Mouse (Mus musculus): ENCODE measurements at regions not wholly inside any gene's neighbourhood (a gene's known extent, or its start where the extent isn't known, plus 50 kb on each side); places are given as distances from the start of the nearest gene placed in this dataset. TPM values are rescaled to one million over a fixed set of nuclear protein-coding genes. Genes with fewer than 3 reads are reported as not detected.

DNA sequence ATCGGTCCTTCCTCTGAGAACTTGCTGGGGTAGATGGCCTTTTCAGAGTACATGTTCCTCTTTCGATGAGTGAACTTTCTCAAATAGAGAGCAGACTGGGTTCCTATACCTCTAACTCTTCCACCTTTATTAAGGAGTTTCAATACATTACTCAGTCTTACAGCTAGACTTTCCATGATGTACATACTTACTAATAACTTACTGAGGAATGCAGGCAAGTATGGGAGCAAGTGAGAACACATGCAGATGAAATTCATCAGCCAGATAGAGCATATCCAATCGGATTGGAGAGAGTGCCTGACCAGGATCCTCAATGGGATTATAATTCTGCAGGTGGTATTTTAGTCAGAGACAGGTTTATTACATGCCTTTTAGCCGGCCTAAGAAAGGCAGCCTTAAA, 292.2 kb upstream of the Large1 start:
- Histone ChIP-seq H3K27ac (ENCODE audit: low read length) (no peak overlapping the region), H3K4me3 (replicated peaks; ENCODE audit: low read length) (no peak overlapping the region), H3K9me3 (ENCODE audit: control insufficient read depth, low read length) (no peaks in the 10 kb centered on the region), H3K36me3 (ENCODE audit: control insufficient read depth, insufficient read depth) (no peaks in the 10 kb centered on the region), H3K4me2 (ENCODE audit: low read length) (no peak overlapping the region), H3K27me3 (replicated peaks; ENCODE audit: control insufficient read depth, insufficient read depth, low read length) (no peaks in the 10 kb centered on the region), H3K4me1 (replicated peaks; ENCODE audit: control insufficient read depth, insufficient read depth, low read length) (no peaks in the 10 kb centered on the region), H3K9ac (replicated peaks; ENCODE audit: low read depth, low read length) (no peak overlapping the region)
- WGBS: 86% methylated on average over 4 of the region's 4 CpGs
- no peak for ATAC-seq

DNA sequence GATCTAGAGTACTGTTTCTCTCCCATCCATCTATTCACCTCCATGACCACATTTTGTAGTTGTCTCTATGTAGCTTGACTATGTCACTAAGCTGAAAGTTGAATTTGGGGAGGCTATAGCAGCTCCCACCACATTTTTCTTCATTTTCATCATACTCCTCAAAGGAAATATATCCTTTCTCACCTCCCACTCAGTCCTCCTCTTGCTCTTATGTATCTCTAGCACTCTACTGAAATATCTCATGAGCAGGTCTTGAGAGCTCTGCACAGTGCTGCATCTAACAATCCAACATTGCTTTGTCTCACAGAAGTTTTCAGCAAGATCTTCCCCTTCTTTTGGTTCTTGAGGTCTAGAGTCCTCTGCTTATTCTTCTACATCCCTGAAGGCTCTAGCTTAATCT, 273.5 kb upstream of the Large1 start:
- Histone ChIP-seq H3K4me2 (ENCODE audit: low read length) (no peak overlapping the region), H3K9ac (replicated peaks; ENCODE audit: low read depth, low read length) (no peak overlapping the region), H3K36me3 (ENCODE audit: control insufficient read depth, insufficient read depth) (no peaks in the 10 kb centered on the region), H3K4me3 (replicated peaks; ENCODE audit: low read length) (no peak overlapping the region), H3K9me3 (ENCODE audit: control insufficient read depth, low read length) (no peaks in the 10 kb centered on the region), H3K27me3 (replicated peaks; ENCODE audit: control insufficient read depth, insufficient read depth, low read length) (no peaks in the 10 kb centered on the region), H3K27ac (ENCODE audit: low read length) (no peak overlapping the region), H3K4me1 (replicated peaks; ENCODE audit: control insufficient read depth, insufficient read depth, low read length) (no peaks in the 10 kb centered on the region)
- no peak for ATAC-seq

DNA sequence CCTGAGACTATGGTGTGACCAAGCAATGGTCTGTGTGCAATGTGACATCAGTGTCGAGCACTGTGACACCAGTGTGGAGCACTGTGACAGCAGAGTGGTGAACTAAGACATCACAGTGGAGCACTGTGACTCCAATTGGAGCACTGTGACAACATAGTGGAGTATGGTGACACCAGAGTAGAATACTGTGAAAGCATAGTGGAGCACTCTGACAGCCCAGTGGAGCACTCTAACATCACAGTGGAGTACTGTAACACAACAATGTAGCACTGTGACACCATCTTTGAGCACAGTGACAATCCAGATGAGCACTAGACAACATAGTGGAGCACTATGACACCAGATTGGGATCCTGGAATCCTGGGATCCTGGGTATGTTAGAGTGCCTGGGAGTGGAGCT, 265.6 kb upstream of the Large1 start:
- Histone ChIP-seq H3K27ac (ENCODE audit: low read length) (no peak overlapping the region), H3K27me3 (replicated peaks; ENCODE audit: control insufficient read depth, insufficient read depth, low read length) (no peaks in the 10 kb centered on the region), H3K36me3 (ENCODE audit: control insufficient read depth, insufficient read depth) (no peaks in the 10 kb centered on the region), H3K4me2 (ENCODE audit: low read length) (no peak overlapping the region), H3K9ac (replicated peaks; ENCODE audit: low read depth, low read length) (no peak overlapping the region), H3K4me3 (replicated peaks; ENCODE audit: low read length) (no peak overlapping the region), H3K9me3 (ENCODE audit: control insufficient read depth, low read length) (peaks cover 3% of the 10 kb centered on the region; the same call in 1 of the 2 replicates), H3K4me1 (replicated peaks; ENCODE audit: control insufficient read depth, insufficient read depth, low read length) (no peaks in the 10 kb centered on the region)
- ATAC-seq: peak; percentile 33; the same call in 1 of the 2 replicates
- 85% methylated on average over 1 of the region's 1 CpGs for WGBS

DNA sequence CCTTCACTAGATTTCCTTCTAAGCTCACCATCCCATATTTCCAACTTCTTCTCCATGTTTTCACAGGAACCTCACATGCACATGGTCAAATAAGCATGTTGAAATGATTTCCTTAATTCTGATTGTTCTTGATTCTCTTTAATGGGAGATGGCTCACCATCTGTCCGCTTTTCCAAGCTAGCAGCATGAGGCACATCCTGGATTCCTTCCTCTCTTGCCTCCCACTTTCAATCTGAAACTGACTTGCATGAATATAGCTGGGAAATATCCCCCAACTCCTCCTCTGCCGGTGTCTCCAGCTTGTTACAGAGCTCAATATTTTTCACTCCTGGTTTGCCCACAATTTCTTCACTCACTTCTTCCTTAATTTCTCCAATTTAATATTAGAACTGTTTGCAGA, 261.3 kb upstream of the Large1 start:
- no peaks in the 10 kb centered on the region for H3K36me3 ChIP-seq (ENCODE audit: control insufficient read depth, insufficient read depth)
- H3K4me2 ChIP-seq (ENCODE audit: low read length): no peak overlapping the region
- 90% methylated on average over 2 of the region's 2 CpGs for WGBS
- no peak for ATAC-seq
- H3K27ac ChIP-seq (ENCODE audit: low read length): no peak overlapping the region
- H3K27me3 ChIP-seq (replicated peaks; ENCODE audit: control insufficient read depth, insufficient read depth, low read length): no peaks in the 10 kb centered on the region
- H3K9ac ChIP-seq (replicated peaks; ENCODE audit: low read depth, low read length): no peak overlapping the region
- H3K9me3 ChIP-seq (ENCODE audit: control insufficient read depth, low read length): peaks cover 3% of the 10 kb centered on the region; the same call in 1 of the 2 replicates
- no peaks in the 10 kb centered on the region for H3K4me1 ChIP-seq (replicated peaks; ENCODE audit: control insufficient read depth, insufficient read depth, low read length)
- H3K4me3 ChIP-seq (replicated peaks; ENCODE audit: low read length): no peak overlapping the region

DNA sequence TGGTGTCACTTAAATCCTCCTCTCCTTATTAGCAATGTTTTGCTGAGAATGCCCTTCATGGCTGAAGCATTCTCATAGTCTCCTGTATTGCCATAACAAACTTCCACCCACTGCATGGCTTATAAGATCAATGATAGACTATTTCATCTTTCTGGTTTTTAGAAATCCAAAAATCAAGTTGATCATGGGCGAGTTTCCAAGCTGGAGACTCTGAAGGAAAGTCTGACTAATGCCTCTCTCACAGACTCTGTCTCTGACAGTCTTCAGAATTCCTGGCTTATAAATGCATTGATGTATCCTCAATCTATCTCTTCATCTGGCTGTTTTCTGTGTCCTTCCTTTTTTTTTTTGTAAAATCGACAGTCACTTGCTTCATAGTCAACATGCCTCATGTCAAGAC, 260.8 kb upstream of the Large1 start:
- Histone ChIP-seq H3K9me3 (ENCODE audit: control insufficient read depth, low read length) (peaks cover 3% of the 10 kb centered on the region; the same call in 1 of the 2 replicates), H3K4me2 (ENCODE audit: low read length) (no peak overlapping the region), H3K4me1 (replicated peaks; ENCODE audit: control insufficient read depth, insufficient read depth, low read length) (no peaks in the 10 kb centered on the region), H3K27ac (ENCODE audit: low read length) (no peak overlapping the region), H3K4me3 (replicated peaks; ENCODE audit: low read length) (no peak overlapping the region), H3K9ac (replicated peaks; ENCODE audit: low read depth, low read length) (no peak overlapping the region), H3K27me3 (replicated peaks; ENCODE audit: control insufficient read depth, insufficient read depth, low read length) (no peaks in the 10 kb centered on the region), H3K36me3 (ENCODE audit: control insufficient read depth, insufficient read depth) (no peaks in the 10 kb centered on the region)
- 69% methylated on average over 2 of the region's 2 CpGs for WGBS
- ATAC-seq: no peak

DNA sequence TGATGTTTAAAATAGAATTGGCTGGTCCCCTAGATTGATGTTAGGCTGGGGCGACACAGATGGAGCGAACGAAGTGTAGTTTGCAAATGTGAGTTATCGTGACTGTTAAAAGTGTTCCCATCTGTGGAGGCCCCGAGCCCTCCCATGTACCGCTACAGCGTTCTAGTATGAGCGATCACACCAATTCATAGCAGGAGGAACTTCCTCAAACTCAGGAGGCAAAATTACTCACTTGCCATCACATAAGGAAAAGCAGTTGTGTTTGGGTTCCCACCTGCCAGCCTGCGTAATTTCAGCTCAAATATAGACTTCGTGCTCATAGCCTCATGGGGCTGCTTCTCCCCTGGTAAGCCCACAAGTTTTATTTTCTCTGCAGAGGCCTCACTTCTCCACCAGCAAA, 258.2 kb upstream of the Large1 start:
- H3K4me3 ChIP-seq (replicated peaks; ENCODE audit: low read length): no peak overlapping the region
- no peak overlapping the region for H3K4me2 ChIP-seq (ENCODE audit: low read length)
- no peak overlapping the region for H3K9ac ChIP-seq (replicated peaks; ENCODE audit: low read depth, low read length)
- 93% methylated on average over 10 of the region's 10 CpGs for WGBS
- H3K4me1 ChIP-seq (replicated peaks; ENCODE audit: control insufficient read depth, insufficient read depth, low read length): no peaks in the 10 kb centered on the region
- ATAC-seq: no peak
- no peaks in the 10 kb centered on the region for H3K36me3 ChIP-seq (ENCODE audit: control insufficient read depth, insufficient read depth)
- no peaks in the 10 kb centered on the region for H3K27me3 ChIP-seq (replicated peaks; ENCODE audit: control insufficient read depth, insufficient read depth, low read length)
- H3K9me3 ChIP-seq (ENCODE audit: control insufficient read depth, low read length): no peaks in the 10 kb centered on the region
- H3K27ac ChIP-seq (ENCODE audit: low read length): no peak overlapping the region

DNA sequence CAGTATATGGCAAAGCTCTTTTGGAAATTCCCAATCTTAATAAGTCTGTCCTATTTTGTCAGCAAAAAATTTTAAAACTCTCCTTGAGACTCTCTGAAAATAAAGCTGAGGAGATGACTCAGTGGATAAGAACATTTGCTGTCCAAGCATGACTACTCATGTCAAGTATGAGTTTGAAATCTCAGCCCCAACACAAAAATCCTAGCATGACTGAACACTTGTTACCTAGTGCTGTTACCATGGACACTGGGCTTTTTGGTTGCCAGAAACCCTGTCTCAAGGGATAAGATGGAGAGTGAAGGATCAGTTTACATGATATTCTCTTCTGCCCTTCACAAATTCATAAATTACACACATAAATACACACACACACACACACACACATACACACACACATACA, 217.3 kb upstream of the Large1 start:
- no peaks in the 10 kb centered on the region for H3K36me3 ChIP-seq (ENCODE audit: control insufficient read depth, insufficient read depth)
- no peak overlapping the region for H3K4me3 ChIP-seq (replicated peaks; ENCODE audit: low read length)
- no peaks in the 10 kb centered on the region for H3K27me3 ChIP-seq (replicated peaks; ENCODE audit: control insufficient read depth, insufficient read depth, low read length)
- H3K4me1 ChIP-seq (replicated peaks; ENCODE audit: control insufficient read depth, insufficient read depth, low read length): no peaks in the 10 kb centered on the region
- H3K27ac ChIP-seq (ENCODE audit: low read length): no peak overlapping the region
- H3K9ac ChIP-seq (replicated peaks; ENCODE audit: low read depth, low read length): no peak overlapping the region
- H3K4me2 ChIP-seq (ENCODE audit: low read length): no peak overlapping the region
- ATAC-seq: no peak
- H3K9me3 ChIP-seq (ENCODE audit: control insufficient read depth, low read length): no peaks in the 10 kb centered on the region

DNA sequence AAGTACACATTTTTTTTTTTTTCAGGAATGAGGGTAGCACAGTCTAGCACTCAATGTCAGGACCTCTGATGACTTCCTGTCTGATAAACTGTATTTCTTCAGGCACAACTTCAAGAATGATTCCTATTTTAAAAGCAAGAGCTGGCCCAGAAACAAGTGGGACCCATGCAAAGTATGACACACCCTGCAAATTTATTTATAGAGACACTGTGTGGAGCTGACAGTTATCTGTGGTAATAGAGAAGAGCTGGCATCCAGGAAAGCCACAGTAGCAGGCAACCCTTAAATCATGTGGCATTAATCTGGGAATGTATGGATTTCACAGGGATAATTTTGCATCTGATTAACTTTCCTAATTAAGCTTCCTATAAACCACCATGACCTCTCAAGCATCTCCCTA, 216.6 kb upstream of the Large1 start:
- no peak overlapping the region for H3K9ac ChIP-seq (replicated peaks; ENCODE audit: low read depth, low read length)
- H3K4me3 ChIP-seq (replicated peaks; ENCODE audit: low read length): no peak overlapping the region
- no peak for ATAC-seq
- H3K27me3 ChIP-seq (replicated peaks; ENCODE audit: control insufficient read depth, insufficient read depth, low read length): no peaks in the 10 kb centered on the region
- no peak overlapping the region for H3K4me2 ChIP-seq (ENCODE audit: low read length)
- H3K36me3 ChIP-seq (ENCODE audit: control insufficient read depth, insufficient read depth): no peaks in the 10 kb centered on the region
- H3K4me1 ChIP-seq (replicated peaks; ENCODE audit: control insufficient read depth, insufficient read depth, low read length): no peaks in the 10 kb centered on the region
- no peak overlapping the region for H3K27ac ChIP-seq (ENCODE audit: low read length)
- H3K9me3 ChIP-seq (ENCODE audit: control insufficient read depth, low read length): no peaks in the 10 kb centered on the region

Small RNAs in the stretch of these regions (microRNA-seq; reads per million reads assigned to microRNA genes)
- gene Gm23255: not detected
